Mouse (Mus musculus): Measurements from ENCODE around the gene Bhlha9.
A peak's percentile ranks its signal among the peaks of the same experiment; 100 is the strongest.

The Bhlha9 gene

DNA sequence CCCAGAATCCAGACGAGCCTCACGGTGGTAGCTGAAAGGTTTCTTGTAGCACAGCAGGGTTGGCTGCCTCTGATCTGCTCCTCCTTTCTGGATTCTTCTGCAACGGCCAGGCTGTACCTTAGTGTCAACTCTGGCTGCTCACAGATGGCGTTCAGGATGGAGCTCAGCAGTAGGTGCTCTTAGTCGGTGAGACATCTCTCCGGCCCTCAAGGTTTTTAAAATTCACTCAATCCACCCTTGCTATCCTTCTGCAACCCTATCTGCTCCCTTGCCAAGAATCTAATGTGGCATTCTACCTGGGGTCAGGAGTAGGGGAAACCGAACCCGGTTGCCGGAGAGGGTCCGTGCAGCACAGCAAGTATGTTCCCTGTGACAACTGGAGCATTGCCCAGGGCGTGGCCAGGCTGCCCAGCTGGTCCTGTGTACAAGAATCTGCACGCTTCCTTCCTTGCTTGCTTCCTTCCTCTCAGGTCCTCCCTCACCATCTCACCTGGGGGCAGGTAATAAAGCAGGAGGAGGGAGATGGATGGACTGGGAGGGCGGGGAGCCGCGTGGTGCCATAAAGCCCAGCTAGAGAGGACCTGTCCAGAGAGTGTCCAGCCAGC lies at the start of gene Bhlha9:
Gene Bhlha9, plus strand, starts transcription at position 600 of the 605 bp plus-strand sequence.
- DNase-seq (ENCODE audit: low read depth, low spot score), result no peak

DNA sequence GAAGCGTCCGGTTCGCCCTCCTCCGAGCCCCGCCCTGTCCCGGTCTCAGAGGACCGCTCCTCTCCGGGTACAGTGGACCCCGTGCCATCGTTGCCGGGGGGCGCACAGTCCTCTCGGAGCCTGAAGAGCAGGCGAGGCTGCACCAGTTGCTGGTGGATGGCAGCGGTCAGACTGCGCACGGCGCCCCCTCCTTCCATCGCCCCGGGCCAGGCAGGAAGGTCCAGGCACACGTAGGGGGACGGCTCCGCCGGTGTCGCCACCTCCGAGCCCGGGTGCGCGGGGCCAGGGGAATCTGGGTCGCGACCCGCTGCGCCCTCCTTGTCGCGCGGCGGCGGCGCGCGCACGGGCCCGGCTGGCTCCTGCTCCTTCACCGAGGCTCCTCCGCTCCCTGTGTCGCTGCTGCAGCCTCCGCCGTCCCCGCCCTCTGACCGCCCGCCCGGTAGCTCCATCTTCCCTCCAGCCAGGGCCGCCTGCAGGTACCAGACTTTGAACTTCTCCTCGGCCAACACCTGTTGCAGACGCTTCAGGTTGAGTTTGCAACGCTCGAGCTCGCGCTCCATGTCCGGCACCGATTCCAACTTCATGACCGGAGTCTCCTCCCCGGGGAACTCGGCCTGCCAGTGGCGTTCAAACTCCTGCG lies 49.6 kb upstream of the Bhlha9 start:
- DNase-seq (ENCODE audit: low read depth, low spot score), result no peak

DNA sequence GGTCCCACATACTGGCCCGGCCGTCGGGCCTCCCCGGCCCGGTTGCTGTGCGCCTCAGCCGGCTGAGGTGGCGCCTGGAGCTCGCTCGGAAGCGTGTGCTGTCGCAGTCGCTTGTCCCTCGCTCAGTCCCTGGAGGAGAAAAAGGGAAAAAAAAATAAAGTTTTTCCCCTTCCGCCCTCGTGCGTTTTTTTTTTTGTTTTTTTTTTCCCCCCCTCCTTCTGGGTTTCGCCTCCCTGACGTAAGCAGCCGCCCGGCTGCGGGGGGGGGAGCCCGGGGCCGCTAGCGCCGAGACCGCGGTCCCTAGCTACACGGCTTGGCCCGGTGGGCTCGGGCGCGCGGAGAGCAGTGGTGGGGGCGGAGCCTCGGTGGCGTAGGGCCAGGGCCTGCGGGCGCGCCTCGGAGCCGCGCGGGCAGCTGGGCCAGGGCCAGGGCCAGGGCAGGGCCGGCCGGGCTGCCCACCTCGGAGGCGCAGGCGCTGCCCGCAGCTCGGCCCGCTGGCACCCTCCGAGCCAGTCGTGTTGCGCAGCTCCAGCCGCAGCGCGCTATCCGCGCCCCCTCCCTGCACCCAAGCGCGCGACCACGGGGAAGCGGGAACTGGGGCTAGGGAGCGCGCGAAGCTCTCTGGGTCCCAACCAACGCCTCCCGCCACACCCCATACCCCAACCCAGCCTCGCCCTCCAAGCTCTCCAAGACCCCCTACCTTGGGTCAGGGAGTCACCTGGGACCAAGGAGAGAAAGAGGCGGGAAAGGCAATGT lies 48.9 kb upstream of the Bhlha9 start:
- no peak for DNase-seq (ENCODE audit: low read depth, low spot score)

DNA sequence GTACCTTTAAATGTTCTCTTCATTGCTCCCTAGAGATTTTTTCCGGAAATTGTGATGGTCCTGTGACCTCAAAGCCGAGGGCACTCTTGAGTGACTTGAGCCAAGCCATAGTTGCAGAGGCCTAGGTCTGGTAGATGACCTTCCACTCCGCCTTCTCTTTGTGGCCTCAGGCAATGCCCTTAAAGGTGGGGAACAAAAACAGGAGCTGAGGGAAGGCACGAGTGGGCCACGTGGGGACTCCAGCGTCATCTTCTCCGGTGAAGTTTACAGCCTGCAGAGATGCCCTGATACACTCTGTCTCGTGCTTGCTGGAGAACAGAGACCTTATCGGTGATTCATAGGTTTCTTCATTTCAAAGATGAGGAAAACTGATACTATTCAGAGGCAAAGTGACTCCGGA lies 48.2 kb upstream of the Bhlha9 start:
- no peak for DNase-seq (ENCODE audit: low read depth, low spot score)

DNA sequence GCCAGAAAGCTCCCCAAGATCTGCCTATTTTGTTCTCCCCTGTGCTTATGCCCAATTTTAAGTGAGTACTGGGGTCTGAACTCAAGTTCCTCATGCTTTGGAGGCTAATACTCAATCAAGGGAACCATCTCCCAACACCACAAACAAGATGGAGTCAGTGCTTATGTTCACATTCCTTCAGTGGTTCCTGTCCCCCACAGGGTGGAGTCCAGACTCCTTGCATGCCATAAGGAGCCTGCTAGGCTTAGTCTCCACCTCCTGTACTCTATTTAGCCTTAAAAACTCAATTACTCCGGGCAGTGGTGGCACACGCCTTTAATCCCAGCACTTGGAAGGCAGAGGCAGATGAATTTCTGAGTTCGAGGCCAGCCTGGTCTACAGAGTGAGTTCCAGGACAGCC lies 47.4 kb upstream of the Bhlha9 start:
- no peak for DNase-seq (ENCODE audit: low read depth, low spot score)

DNA sequence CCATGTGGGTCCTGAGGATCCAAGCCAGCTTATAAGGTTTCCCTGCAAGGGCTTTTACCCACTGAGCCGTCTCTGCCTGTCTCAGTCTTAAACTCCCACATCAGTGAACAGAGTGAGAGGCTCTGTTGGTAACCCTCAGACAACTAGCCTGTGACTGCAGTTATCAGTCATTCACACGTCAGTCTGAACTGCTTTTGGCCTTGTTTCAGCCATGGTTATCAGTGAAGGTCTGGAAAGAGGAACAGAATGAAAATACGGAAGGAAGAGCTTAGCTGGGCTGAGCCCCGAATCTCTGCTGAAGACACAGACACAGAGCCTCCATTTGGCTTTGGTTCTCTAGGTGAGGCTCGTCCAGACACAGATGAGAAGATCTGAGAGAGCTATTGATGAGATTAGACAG lies 43.7 kb upstream of the Bhlha9 start:
- DNase-seq (ENCODE audit: low read depth, low spot score), result no peak

DNA sequence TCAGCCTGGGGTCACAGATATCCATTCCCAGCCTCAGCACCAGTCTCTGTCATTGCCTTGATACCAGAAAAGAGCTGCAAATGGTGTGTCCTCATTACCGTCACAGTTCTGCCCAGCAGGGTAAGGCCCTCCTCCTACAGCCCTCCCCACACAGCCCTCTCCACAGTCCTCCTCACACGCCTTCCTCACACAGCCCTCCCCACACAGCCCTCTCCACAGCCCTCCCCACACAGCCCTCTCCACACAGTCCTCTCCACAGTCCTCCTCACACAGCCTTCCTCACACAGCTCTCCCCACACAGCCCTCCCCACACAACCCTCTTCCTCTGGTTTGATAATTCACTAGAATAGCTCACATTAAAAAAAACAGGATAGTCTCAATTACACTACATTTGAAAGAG lies 42.2 kb upstream of the Bhlha9 start:
- no peak for DNase-seq (ENCODE audit: low read depth, low spot score)

DNA sequence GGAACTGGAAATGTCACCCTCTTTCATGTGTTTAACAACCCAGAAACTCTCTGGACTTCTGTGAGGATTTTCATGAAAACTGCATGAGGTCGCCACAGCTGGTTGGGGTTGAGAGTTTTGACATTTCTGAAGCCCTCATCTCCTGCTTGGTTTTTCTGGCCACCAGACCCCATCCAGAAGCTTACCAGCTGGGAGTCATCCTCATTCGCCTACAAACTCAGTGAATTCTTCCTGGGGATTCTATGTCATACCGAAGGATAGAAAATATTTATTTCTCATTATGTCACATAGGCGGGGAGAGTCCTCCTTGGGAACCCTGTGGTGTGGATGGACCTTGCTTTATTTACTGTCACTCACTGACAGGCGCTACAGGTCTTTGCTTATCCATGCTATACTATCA lies 41.8 kb upstream of the Bhlha9 start:
- no peak for DNase-seq (ENCODE audit: low read depth, low spot score)

DNA sequence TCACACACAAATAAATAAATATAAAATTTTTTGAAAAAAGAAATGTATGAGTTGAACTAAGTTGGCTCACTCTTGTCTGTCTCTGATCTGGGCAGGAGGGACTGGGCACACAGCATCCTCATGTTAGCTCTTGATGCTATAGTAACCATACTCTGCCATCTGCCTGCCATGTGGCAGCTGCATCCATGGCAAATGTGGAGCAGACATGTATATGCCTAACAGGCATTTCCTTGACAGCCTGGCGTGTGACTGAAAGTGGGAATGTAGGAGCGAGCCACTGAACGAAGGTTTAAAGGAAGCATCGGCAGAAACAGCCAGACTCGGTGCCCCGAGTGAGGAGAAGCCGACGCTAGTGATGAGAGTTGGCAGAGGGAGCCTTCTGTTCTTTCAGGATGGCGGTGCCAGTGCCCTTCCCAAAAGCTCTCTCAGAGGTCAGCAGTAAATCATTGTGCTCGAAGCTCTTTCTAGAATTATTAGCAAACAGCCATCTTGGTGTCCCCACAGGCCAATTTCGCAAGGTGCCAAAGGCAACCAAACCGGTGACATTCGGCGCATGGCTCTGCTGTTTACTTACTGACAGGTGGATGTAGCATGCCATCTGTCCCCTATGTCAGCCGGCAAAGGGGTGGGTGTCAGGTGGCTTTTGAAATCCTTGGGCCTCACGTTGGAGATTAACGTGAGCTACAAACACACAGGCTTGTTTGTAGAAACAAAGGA lies 32.8 kb upstream of the Bhlha9 start:
- DNase-seq (ENCODE audit: low read depth, low spot score), result no peak

DNA sequence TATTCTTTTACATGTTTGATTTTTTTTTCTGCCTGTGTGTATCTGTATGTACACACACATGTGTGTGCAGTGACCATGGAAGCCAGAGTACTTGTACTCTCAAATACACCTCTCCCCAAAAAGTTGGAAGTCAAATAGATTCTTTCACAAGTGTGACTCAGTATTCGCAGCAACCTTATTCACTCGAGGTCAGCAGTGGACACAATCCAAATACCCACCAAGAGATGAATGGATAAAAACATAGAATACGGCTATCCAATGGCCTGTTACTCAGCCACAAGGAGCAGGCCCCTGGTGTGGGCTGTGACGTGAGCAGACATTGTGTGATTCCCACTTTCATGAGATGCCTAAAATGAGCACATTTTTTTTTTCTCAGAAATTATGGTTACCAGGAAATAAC lies 32.0 kb upstream of the Bhlha9 start:
- DNase-seq (ENCODE audit: low read depth, low spot score), result no peak

DNA sequence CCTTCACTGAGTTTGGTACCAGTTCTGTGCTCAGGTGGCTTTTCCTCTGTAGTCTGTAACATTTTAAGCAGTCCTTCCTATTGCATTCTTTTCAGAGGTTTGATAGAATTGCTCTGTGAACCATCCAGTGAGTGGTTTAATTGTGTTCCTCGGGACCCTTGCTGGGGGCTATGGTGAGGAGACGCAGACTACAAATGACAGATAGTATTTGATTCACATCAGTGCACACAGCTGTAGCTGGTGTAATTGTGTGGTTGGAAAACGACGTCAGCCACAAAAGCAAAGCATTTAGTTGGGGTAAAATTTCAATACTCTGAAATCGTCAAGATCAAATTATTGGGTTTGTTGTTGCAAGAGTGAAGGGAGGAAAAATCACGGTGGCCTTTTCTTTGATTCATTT lies 28.0 kb upstream of the Bhlha9 start:
- DNase-seq (ENCODE audit: low read depth, low spot score), result no peak

DNA sequence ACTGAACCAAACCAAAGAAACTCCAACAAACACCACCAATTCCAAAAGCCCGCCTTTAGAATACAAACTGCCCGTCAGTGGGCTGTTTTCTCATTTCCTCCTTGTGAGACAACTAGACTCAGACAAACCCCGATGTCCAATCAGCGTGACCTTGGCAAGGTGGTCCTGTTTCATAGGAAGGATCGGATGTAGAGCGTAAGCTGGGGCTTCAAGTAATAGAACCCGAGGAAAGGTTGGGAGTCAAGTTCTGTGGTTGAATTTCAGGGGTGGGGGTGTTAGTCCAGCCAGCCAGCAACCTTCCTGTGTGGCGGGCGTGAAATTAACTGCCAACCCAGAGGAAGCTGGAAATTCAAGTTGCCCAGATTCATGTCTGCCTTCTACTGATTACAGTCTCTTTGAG lies 27.2 kb upstream of the Bhlha9 start:
- no peak for DNase-seq (ENCODE audit: low read depth, low spot score)

DNA sequence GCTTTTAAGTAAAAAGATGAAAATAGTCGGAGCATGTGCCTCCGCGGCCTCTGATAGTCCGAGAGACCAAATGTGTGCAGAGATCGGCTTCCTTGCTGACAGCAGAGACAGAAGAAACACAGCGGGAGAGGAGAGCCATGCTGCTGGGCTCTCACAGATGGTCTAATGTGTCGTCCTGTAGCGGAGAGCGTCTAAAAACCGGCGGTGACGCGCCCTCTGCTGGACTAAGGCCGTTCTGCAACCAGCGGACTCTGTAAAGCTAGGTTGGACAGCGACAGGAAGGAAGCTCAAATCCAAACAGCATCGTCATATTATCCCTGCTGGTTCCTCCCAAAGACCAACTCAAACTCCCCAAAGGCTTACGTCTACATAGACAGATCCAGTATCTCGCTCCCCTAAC lies 26.3 kb upstream of the Bhlha9 start:
- DNase-seq (ENCODE audit: low read depth, low spot score), result peak; percentile 89

DNA sequence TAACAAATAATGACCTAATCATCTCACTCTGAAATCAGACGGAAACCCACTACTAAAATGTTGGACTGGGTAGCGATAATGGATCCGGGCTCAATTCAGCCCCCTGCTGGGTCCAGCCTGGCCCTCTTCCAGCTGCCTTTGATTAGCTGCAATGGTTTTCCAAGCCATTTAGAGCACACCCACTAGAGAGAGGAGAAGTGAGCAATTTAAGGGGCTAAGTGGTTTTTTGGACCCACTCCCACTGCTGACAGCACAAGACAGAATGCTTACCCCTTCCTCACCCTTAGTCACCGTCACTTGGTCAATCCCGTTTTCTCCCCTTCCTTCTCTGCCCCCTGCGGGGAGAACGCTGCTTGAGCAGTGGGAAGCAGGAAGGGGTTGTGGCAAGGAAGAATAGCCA lies 25.2 kb upstream of the Bhlha9 start:
- DNase-seq (ENCODE audit: low read depth, low spot score), result peak; percentile 62

DNA sequence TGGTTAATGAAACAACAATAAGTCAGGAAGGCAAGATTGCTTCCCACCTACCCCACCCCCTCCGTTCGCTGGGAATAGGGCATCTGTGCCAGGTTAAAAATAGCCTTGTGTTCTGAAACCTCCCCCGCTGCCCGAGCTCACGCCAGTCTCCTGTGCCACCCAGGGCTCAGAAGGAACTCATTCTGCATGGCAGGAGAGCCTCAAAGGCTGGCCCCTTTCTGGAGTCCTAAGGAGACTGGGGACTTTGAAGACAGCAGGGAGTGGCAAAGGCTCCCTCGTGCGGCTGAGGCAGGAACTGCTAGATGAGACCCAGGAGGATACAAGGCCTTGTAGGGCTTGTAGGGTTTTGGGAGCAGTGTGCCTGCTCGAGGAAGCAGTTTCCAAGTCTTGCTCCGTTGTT lies 24.8 kb upstream of the Bhlha9 start:
- peak; percentile 86 for DNase-seq (ENCODE audit: low read depth, low spot score)

DNA sequence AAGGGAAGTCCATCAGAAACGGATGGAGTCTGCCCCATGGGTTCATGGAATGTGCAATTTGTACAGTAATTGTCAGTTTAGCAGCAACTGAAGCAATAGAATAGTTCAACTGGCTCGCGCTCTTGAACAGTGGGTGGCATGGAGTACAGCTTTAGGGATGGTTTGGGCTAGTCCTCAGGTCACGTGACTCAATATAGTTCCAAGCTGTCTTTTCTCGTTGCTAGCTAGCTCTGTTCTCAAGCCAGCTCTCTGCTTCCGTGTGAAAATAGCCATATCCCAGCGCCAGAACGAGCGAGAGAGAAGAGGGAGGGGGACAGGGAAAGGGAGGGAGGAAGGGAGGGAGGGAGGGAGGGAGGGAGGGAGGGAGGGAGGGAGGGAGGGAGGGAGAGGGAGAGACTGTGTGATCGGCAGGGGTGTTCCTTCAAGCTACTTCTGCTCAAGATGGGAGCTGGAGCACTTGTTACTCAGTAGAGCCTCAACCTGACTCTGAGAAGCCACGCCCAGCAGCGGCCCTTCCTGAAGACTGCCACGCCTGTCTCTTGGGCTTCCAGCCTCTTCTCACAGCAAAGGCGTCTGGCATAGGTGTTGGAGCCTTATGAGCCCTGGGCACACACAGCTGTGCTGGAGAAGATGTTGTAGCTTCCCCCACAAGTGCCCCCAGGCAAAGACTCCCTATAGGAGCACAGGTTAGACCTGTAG lies 21.3 kb upstream of the Bhlha9 start:
- DNase-seq (ENCODE audit: low read depth, low spot score), result no peak

DNA sequence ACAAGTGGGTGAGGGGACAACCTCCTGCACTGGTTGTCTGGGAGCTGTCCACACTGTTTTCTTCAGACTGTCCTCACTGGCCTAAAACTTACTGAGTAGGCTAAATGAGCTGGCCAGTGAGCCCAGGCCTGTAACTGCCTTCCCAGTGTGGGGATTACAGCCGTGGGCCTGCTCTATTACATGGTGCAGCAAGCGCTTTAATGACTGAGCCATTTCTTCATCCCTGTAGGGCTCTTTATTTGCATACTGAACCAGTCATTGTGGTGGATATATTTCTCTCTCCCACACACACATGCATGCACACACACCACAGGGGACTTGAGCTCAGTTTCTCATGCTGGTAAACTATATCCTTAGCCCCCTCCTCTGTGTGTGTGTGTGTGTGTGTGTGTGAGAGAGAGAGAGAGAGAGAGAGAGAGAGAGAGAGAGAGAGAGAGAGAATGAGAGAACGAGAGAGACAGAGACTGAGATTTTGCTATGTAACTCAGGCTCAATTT lies 19.4 kb upstream of the Bhlha9 start:
- no peak for DNase-seq (ENCODE audit: low read depth, low spot score)

DNA sequence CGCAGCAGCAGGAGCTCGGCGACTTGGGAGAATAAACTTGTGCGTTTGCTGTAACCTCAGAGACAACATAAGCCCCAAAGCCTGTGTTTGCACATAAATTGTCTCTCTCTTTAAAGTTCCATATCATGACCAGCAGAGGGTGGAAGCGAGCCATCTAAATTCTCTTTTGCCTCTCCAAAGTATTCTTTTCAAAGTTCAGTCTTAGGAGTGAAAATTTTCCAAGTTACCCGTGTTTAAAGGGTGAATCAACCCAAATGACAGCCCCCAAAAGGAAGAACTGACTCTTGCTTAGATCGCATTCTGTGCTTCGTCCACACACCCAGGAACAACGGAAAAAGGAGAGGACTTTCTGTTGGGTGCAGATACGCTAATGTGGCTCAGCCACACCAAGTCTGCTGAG lies 17.2 kb upstream of the Bhlha9 start:
- DNase-seq (ENCODE audit: low read depth, low spot score), result peak; percentile 71

DNA sequence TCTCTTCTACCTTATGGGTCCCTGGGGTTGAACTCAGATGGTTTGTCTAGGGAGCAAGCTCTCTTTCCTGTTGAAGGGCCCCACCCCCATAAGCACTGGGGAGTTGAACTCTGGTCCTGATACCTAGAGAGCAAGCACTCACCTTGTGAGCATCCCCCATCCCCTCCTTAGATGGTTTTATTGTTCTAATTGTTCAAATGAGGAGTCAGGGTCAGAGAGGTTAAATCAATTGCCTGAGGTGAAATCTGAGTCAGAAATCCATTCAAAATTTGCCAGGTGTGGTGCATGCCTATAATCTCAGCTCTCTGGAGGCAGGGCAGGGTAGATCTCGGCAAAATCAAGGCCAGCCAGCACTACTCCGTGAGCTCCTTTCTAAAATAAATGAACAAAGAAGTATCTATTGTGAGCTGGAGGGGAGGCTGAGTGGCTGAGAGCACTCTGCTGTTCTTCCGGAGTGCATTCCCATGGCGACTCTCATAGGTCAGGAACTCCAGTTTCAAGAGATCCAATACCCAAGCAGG lies 14.8 kb upstream of the Bhlha9 start:
- no peak for DNase-seq (ENCODE audit: low read depth, low spot score)

DNA sequence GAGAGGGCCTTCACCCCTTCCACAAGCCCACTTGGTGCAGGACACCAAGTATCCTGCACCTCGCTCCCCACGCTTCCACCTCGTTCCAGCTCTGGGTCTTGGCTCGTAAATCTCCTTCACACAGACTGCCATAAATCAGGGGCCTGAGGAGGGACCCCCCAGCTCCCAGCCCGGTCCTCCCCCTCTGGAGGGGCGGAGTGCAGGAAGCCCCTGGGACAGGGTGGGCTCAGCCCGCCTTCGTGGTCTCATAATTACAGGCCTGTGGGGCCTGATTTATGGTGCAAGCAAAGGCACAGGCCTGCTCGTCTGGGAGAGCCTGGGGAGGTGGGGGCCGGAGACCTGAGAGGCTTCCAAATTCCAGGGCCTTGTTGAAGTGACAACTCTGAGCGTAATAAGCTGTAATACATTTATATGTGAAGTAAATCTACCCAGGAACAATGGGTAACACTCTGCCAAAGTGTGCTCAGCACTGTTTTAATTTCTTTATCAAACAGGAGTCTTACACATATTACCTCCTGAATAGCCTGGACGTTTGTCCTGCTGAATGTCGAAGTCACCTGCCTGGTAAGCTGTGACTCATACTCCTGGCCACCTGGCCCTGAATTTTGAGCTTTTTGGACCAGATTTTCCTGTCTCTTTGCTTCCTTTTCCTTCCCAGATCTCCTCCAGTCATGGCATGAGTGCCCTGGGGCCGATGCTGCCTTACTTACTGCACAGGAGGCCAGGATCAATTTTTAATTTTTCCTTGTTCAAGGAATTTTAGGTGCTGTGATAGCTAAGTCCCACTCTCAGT lies 12.9 kb upstream of the Bhlha9 start:
- DNase-seq (ENCODE audit: low read depth, low spot score), result peak; percentile 68

Measured in forelimb bud, embryonic 11.5 days (tissue).